Mouse (Mus musculus) hindbrain, embryonic 11.5 days (tissue): ENCODE measurements at regions not wholly inside any gene's neighbourhood (a gene's known extent, or its start where the extent isn't known, plus 50 kb on each side); places are given as distances from the start of the nearest gene placed in this dataset.
"Not testable (repeated sequence)": the region's sequence is repeated elsewhere in the genome, so short reads cannot be mapped to it uniquely, and the experiment has no call there.

Source experiments
- ATAC-seq: fragments of 200-750 bp; cut with Nextera tagmentation; 2 replicates; pipeline ENCODE4 v1.8.0; 2017; ENCODE audit warnings: mild to moderate bottlenecking, moderate TSS enrichment, moderate library complexity; ENCODE audit not compliant: low FRiP score
- DNase-seq: peaks from one replicate; pipeline ENCODE4 v3.0.0-alpha.2; 2015; ENCODE audit warnings: low spot score
- H3K27ac ChIP-seq: fragments of 300-500 bp; sonication (generic); 2 replicates; pipeline ENCODE4 v1.5.1; 2014; ENCODE audit warnings: mild to moderate bottlenecking, low read depth, low read length
- H3K27me3 ChIP-seq: fragments of 300-500 bp; sonication (generic); 2 replicates; pipeline ENCODE4 v1.6.1; 2014; ENCODE audit warnings: mild to moderate bottlenecking, low read length, moderate library complexity, mixed read lengths; ENCODE audit not compliant: control insufficient read depth, insufficient read depth
- H3K36me3 ChIP-seq: fragments of 300-500 bp; sonication (generic); 2 replicates; pipeline ENCODE4 v1.6.1; 2014; ENCODE audit warnings: mild to moderate bottlenecking, low read length, moderate library complexity, mixed read lengths; ENCODE audit not compliant: control insufficient read depth, insufficient read depth
- H3K4me1 ChIP-seq: fragments of 300-500 bp; sonication (generic); replicated peaks from 2 replicates; pipeline ENCODE4 v1.6.1; 2014; ENCODE audit warnings: low read length, mixed read lengths; ENCODE audit not compliant: control insufficient read depth, insufficient read depth
- H3K4me2 ChIP-seq: fragments of 300-500 bp; sonication (generic); replicated peaks from 2 replicates; pipeline ENCODE4 v1.6.1; 2014; ENCODE audit warnings: mild to moderate bottlenecking, low read depth, low read length
- H3K4me3 ChIP-seq: fragments of 300-500 bp; sonication (generic); 2 replicates; pipeline ENCODE4 v1.5.1; 2014; ENCODE audit warnings: low read depth, low read length
- H3K9ac ChIP-seq: fragments of 300-500 bp; sonication (generic); 2 replicates; pipeline ENCODE4 v1.6.1; 2014; ENCODE audit warnings: low read depth, low read length
- H3K9me3 ChIP-seq: fragments of 300-500 bp; sonication (generic); 2 replicates; pipeline ENCODE4 v1.6.1; 2016; ENCODE audit warnings: low read length; ENCODE audit not compliant: control insufficient read depth
- WGBS: fragments of 180-500 bp; shearing (Covaris S2); extraction: QIAGEN DNeasy Blood & Tissue Kit; methylation state at CpG from one replicate; pipeline ENCODE4 v1.1.7; 2014; 5-methylcytosine and 5-hydroxymethylcytosine counted together

- no peaks in the 10 kb centered on the region for H3K27me3 ChIP-seq
- no peaks in the 10 kb centered on the region for H3K36me3 ChIP-seq
- no peak overlapping the region for H3K27ac ChIP-seq
- no peaks in the 10 kb centered on the region for H3K9me3 ChIP-seq
- ATAC-seq (peak; percentile 86), DNase-seq (peak; percentile 90)
- no peak overlapping the region for H3K4me2 ChIP-seq
- no peak overlapping the region for H3K4me3 ChIP-seq
- H3K4me1 ChIP-seq, result no peaks in the 10 kb centered on the region
- WGBS, result 34% methylated on average over 16 of the region's 16 CpGs
- H3K9ac ChIP-seq, result no peak overlapping the region
Measured at GRCm38 (mm10) chr4:8084954-8085639, 153.7 kb downstream of the Car8 start.

GRCm38 (mm10) chr4:8079349-8079748 is 159.5 kb downstream of the Car8 start:
- Histone ChIP-seq H3K27ac (no peak overlapping the region), H3K4me2 (no peak overlapping the region), H3K4me1 (no peaks in the 10 kb centered on the region), H3K4me3 (no peak overlapping the region), H3K36me3 (no peaks in the 10 kb centered on the region), H3K9me3 (no peaks in the 10 kb centered on the region), H3K27me3 (no peaks in the 10 kb centered on the region), H3K9ac (no peak overlapping the region)
- 81% methylated on average over 4 of the region's 4 CpGs for WGBS
- DNase-seq, result no peak
- no peak for ATAC-seq

- DNase-seq (no peak), ATAC-seq (no peak)
- Histone ChIP-seq H3K27me3 (no peaks in the 10 kb centered on the region), H3K9ac (no peak overlapping the region), H3K4me1 (no peaks in the 10 kb centered on the region), H3K27ac (no peak overlapping the region), H3K4me2 (no peak overlapping the region), H3K36me3 (no peaks in the 10 kb centered on the region), H3K9me3 (no peaks in the 10 kb centered on the region), H3K4me3 (no peak overlapping the region)
- 77% methylated on average over 6 of the region's 6 CpGs for WGBS
Measured at GRCm38 (mm10) chr4:8072989-8073573, 165.8 kb downstream of the Car8 start.

GRCm38 (mm10) chr4:8070693-8071092 is 168.1 kb downstream of the Car8 start:
- H3K27me3 ChIP-seq, DNase-seq, H3K27ac ChIP-seq, H3K4me1 ChIP-seq, H3K4me2 ChIP-seq, ATAC-seq, H3K9ac ChIP-seq, H3K4me3 ChIP-seq, H3K9me3 ChIP-seq, H3K36me3 ChIP-seq: not testable (repeated sequence)

- Histone ChIP-seq H3K4me1 (no peaks in the 10 kb centered on the region), H3K4me2 (no peak overlapping the region), H3K9ac (no peak overlapping the region), H3K27me3 (no peaks in the 10 kb centered on the region), H3K4me3 (no peak overlapping the region), H3K27ac (no peak overlapping the region), H3K36me3 (no peaks in the 10 kb centered on the region), H3K9me3 (no peaks in the 10 kb centered on the region)
- no peak for ATAC-seq
- 41% methylated on average over 2 of the region's 2 CpGs for WGBS
- DNase-seq, result no peak
Measured at GRCm38 (mm10) chr4:8068086-8068485, 170.8 kb downstream of the Car8 start.

GRCm38 (mm10) chr4:8041776-8042175 is 197.1 kb downstream of the Car8 start:
- Histone ChIP-seq H3K4me3 (no peak overlapping the region), H3K36me3 (no peaks in the 10 kb centered on the region), H3K9me3 (no peaks in the 10 kb centered on the region), H3K4me1 (no peaks in the 10 kb centered on the region), H3K4me2 (no peak overlapping the region), H3K9ac (no peak overlapping the region), H3K27ac (no peak overlapping the region), H3K27me3 (no peaks in the 10 kb centered on the region)
- no peak for DNase-seq
- ATAC-seq, result no peak
- 40% methylated on average over 4 of the region's 4 CpGs for WGBS

- no peaks in the 10 kb centered on the region for H3K27me3 ChIP-seq
- no peak overlapping the region for H3K27ac ChIP-seq
- DNase-seq (no peak), ATAC-seq (no peak)
- WGBS, result 93% methylated on average over 1 of the region's 1 CpGs
- H3K9ac ChIP-seq, result no peak overlapping the region
- no peaks in the 10 kb centered on the region for H3K9me3 ChIP-seq
- no peak overlapping the region for H3K4me3 ChIP-seq
- H3K4me2 ChIP-seq, result no peak overlapping the region
- H3K4me1 ChIP-seq, result no peaks in the 10 kb centered on the region
- H3K36me3 ChIP-seq, result no peaks in the 10 kb centered on the region
Measured at GRCm38 (mm10) chr4:8037863-8038262, 201.0 kb downstream of the Car8 start.

GRCm38 (mm10) chr4:8033402-8033801 is 205.4 kb downstream of the Car8 start:
- not testable (repeated sequence) for H3K27ac ChIP-seq

GRCm38 (mm10) chr4:8005155-8005554 is 233.7 kb downstream of the Car8 start:
- DNase-seq (peak; percentile 72), ATAC-seq (peak; percentile 69; the same call in 1 of the 2 replicates)
- Histone ChIP-seq H3K36me3 (no peaks in the 10 kb centered on the region), H3K27ac (no peak overlapping the region), H3K9me3 (no peaks in the 10 kb centered on the region; the same call in 1 of the 2 replicates), H3K27me3 (no peaks in the 10 kb centered on the region), H3K4me2 (no peak overlapping the region), H3K4me1 (no peaks in the 10 kb centered on the region), H3K9ac (no peak overlapping the region), H3K4me3 (no peak overlapping the region)
- WGBS, result 33% methylated on average over 1 of the region's 1 CpGs

More at GRCm38 (mm10) chr4:8033402-8033801, 205.4 kb downstream of the Car8 start:
- not testable (repeated sequence) for H3K36me3 ChIP-seq, H3K4me2 ChIP-seq, H3K4me1 ChIP-seq, H3K27me3 ChIP-seq, H3K9me3 ChIP-seq, DNase-seq, H3K4me3 ChIP-seq, H3K9ac ChIP-seq, ATAC-seq
- WGBS, result 92% methylated on average over 1 of the region's 1 CpGs
